Mouse (Mus musculus): Measurements from ENCODE around the gene Mgat4b. TPM values are rescaled to one million over a fixed set of nuclear protein-coding genes. Genes with fewer than 3 reads are reported as not detected.
A peak's percentile ranks its signal among the peaks of the same experiment; 100 is the strongest.

Mgat4b gene
- polyA plus RNA-seq, 1 experiment from 2014 or later: 29.7 TPM

GRCm38 (mm10) chr11:50229252-50229910 is 18.7 kb downstream of the Mgat4b start:
- H3K9ac ChIP-seq: no peak overlapping the region
- no peaks in the 10 kb centered on the region for H3K27me3 ChIP-seq (replicated peaks)
- H3K4me3 ChIP-seq (replicated peaks): no peak overlapping the region
- H3K9me3 ChIP-seq: no peaks in the 10 kb centered on the region
- 50% methylated on average over 7 of the region's 7 CpGs for WGBS
- peaks cover 40% of the 10 kb centered on the region for H3K4me1 ChIP-seq
- H3K4me2 ChIP-seq: no peak overlapping the region
- no peak overlapping the region for H3K27ac ChIP-seq
- H3K36me3 ChIP-seq: peaks cover 21% of the 10 kb centered on the region
- no peak for ATAC-seq (ENCODE audit: insufficient read depth, low FRiP score, low read depth)

DNA sequence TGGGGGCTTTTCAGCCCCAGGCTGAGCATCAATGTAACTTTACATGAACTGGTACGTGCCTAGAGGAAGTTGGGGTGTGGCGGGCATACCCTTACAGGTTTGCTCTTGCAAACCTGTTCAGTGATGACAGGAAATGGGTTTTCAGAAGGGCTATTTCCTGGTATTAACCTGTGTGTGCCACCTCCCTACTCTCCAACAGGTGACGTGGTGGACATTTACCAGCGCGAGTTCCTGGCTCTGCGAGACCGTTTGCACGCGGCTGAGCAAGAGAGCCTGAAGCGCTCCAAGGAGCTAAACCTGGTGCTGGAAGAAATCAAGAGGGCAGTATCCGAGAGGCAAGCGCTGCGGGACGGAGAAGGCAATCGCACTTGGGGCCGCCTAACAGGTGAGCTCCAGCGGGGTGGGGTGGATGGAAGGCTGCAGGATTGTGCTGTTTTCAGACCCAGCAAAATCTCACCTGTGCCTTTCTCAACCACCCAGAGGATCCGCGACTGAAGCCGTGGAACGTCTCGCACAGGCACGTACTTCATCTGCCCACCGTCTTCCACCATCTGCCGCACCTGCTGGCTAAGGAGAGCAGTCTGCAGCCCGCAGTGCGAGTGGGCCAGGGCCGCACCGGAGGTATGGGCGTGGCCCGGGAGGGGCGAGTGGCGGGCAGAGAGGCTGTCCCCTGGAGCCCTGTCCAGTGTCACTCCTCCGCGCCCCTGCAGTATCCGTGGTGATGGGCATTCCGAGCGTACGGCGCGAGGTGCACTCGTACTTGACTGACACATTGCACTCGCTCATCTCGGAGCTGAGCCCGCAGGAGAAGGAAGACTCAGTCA is 20.0 kb downstream of the Mgat4b start:
- Histone ChIP-seq H3K4me2 (peak overlapping the region; percentile 49), H3K4me1 (peaks cover 40% of the 10 kb centered on the region), H3K36me3 (peaks cover 25% of the 10 kb centered on the region), H3K9ac (no peak overlapping the region), H3K27ac (no peak overlapping the region), H3K9me3 (no peaks in the 10 kb centered on the region), H3K4me3 (replicated peaks) (peak overlapping the region; percentile 23), H3K27me3 (replicated peaks) (no peaks in the 10 kb centered on the region)
- WGBS: 40% methylated on average over 45 of the region's 45 CpGs
- ATAC-seq (ENCODE audit: insufficient read depth, low FRiP score, low read depth): no peak

DNA sequence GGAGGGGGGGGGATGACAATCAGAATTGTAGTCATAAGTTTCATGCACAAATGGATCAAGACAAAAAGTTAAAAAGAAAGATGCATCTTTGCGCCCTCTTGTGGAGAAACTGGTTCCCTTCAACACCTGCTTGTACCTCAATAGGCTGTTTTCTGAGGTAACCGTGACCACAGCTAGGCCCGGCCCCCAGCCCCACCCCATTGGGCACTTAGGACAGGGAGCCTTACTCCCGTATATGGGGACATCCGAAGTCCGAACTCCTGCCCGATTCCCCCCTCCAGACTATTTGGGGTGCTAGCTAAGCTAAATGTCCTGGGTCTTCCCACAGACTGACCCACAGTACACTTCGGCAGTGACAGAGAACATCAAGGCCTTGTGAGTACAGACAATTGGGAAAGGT is 20.7 kb downstream of the Mgat4b start:
- 0 out of 2 replicates have a peak, but pooled peaks have one; percentile 23 for ATAC-seq (ENCODE audit: insufficient read depth, low FRiP score, low read depth)
- WGBS: 22% methylated on average over 8 of the region's 8 CpGs
- H3K27ac ChIP-seq: no peak overlapping the region
- H3K27me3 ChIP-seq (replicated peaks): no peaks in the 10 kb centered on the region
- H3K36me3 ChIP-seq: peaks cover 25% of the 10 kb centered on the region
- peak overlapping the region; percentile 23; the same call in 1 of the 2 replicates for H3K4me3 ChIP-seq (replicated peaks)
- peak overlapping the region; percentile 49; the same call in 1 of the 2 replicates for H3K4me2 ChIP-seq
- peaks cover 37% of the 10 kb centered on the region for H3K4me1 ChIP-seq
- no peaks in the 10 kb centered on the region for H3K9me3 ChIP-seq
- no peak overlapping the region for H3K9ac ChIP-seq

DNA sequence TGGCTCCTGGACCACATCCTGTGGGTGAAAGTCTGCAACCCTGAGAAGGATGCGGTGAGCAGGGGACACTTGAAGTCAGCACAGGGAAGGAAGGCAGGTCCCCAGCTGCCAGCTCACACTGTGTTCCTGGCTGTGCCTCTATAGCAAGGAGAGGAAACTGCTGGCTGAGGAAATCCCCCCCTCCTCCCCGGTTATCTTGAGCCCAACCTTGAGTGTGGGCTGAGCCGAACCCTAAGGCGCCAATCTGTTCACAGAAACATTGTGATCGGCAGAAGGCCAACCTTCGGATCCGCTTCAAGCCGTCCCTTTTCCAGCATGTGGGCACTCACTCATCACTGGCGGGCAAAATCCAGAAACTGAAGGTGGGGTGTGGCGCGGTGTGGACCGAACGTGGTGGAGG is 22.3 kb downstream of the Mgat4b start:
- no peak for ATAC-seq (ENCODE audit: insufficient read depth, low FRiP score, low read depth)
- no peak overlapping the region for H3K27ac ChIP-seq
- no peak overlapping the region for H3K9ac ChIP-seq
- 95% methylated on average over 13 of the region's 13 CpGs for WGBS
- no peaks in the 10 kb centered on the region for H3K9me3 ChIP-seq
- no peak overlapping the region for H3K4me2 ChIP-seq
- peaks cover 38% of the 10 kb centered on the region for H3K4me1 ChIP-seq
- H3K27me3 ChIP-seq (replicated peaks): peaks cover 10% of the 10 kb centered on the region; the same call in 1 of the 2 replicates
- no peak overlapping the region for H3K4me3 ChIP-seq (replicated peaks)
- peaks cover 25% of the 10 kb centered on the region for H3K36me3 ChIP-seq

- no peak for ATAC-seq (ENCODE audit: insufficient read depth, low FRiP score, low read depth)
- 83% methylated on average over 11 of the region's 11 CpGs for WGBS
- Histone ChIP-seq H3K9ac (no peak overlapping the region), H3K27ac (no peak overlapping the region), H3K27me3 (replicated peaks) (peaks cover 16% of the 10 kb centered on the region; the same call in 1 of the 2 replicates), H3K4me2 (no peak overlapping the region), H3K36me3 (peaks cover 25% of the 10 kb centered on the region), H3K9me3 (no peaks in the 10 kb centered on the region), H3K4me3 (replicated peaks) (no peak overlapping the region), H3K4me1 (peaks cover 31% of the 10 kb centered on the region)
Measured at GRCm38 (mm10) chr11:50233993-50234392, 23.3 kb downstream of the Mgat4b start.

- Histone ChIP-seq H3K4me1 (peaks cover 27% of the 10 kb centered on the region), H3K4me3 (replicated peaks) (no peak overlapping the region), H3K27me3 (replicated peaks) (peaks cover 16% of the 10 kb centered on the region; the same call in 1 of the 2 replicates), H3K36me3 (peaks cover 25% of the 10 kb centered on the region), H3K4me2 (no peak overlapping the region), H3K9ac (no peak overlapping the region), H3K9me3 (no peaks in the 10 kb centered on the region), H3K27ac (no peak overlapping the region)
- ATAC-seq (ENCODE audit: insufficient read depth, low FRiP score, low read depth): no peak
- WGBS: 96% methylated on average over 23 of the region's 25 CpGs
Measured at GRCm38 (mm10) chr11:50234606-50235005, 23.9 kb downstream of the Mgat4b start.

GRCm38 (mm10) chr11:50236540-50236936 is 25.8 kb downstream of the Mgat4b start:
- Histone ChIP-seq H3K36me3 (peaks cover 25% of the 10 kb centered on the region), H3K4me3 (replicated peaks) (peak overlapping the region; percentile 52), H3K27ac (peak overlapping the region; percentile 5), H3K4me2 (peak overlapping the region; percentile 92), H3K9ac (0 out of 2 replicates have a peak overlapping the region, but pooled peaks have one; percentile 8), H3K27me3 (replicated peaks) (peaks cover 16% of the 10 kb centered on the region; the same call in 1 of the 2 replicates), H3K4me1 (peaks cover 13% of the 10 kb centered on the region), H3K9me3 (no peaks in the 10 kb centered on the region)
- WGBS: under 1% methylated on average over 26 of the region's 27 CpGs
- peak; percentile 93 for ATAC-seq (ENCODE audit: insufficient read depth, low FRiP score, low read depth)

GRCm38 (mm10) chr11:50236937-50237835 is 26.5 kb downstream of the Mgat4b start:
- peak; percentile 17 for ATAC-seq (ENCODE audit: insufficient read depth, low FRiP score, low read depth)
- peaks cover 25% of the 10 kb centered on the region for H3K36me3 ChIP-seq
- WGBS: 2% methylated on average over 66 of the region's 66 CpGs
- peaks cover 16% of the 10 kb centered on the region; the same call in 1 of the 2 replicates for H3K27me3 ChIP-seq (replicated peaks)
- peak overlapping the region; percentile 92 for H3K4me2 ChIP-seq
- 0 out of 2 replicates have a peak overlapping the region, but pooled peaks have one; percentile 8 for H3K9ac ChIP-seq
- H3K27ac ChIP-seq: no peak overlapping the region; the same call in 1 of the 2 replicates
- no peaks in the 10 kb centered on the region for H3K9me3 ChIP-seq
- peak overlapping the region; percentile 52 for H3K4me3 ChIP-seq (replicated peaks)
- H3K4me1 ChIP-seq: peaks cover 13% of the 10 kb centered on the region

DNA sequence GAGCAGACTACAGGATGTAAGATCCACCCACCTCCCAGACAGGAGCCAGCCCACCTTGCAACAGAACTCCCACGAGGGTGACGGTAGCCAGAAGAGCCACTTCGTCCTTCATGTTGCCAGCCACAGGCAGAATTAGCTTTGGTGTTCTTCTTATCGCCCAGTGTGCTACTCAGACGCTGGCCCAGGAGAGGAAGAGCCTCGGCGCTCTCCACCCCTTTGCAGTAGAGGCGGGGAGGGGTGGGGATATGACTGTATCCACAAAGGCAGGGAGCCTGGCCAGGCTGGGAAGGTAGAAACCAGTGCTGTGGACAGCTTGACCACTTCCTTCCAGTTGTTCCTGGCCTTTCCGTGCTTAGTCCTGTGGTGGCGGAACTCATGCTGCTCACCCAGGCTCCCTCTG is 27.6 kb downstream of the Mgat4b start, which contains the start of gene Ltc4s:
Gene Ltc4s (minus strand): TSS at position 293 of the 400 bp plus-strand sequence.
- H3K36me3 ChIP-seq: peaks cover 15% of the 10 kb centered on the region
- no peaks in the 10 kb centered on the region for H3K9me3 ChIP-seq
- H3K9ac ChIP-seq: no peak within 1 kb of the TSS
- H3K4me2 ChIP-seq: peak within 1 kb of the TSS; percentile 92
- WGBS: 39% methylated on average over 10 of the region's 10 CpGs
- H3K4me3 ChIP-seq (replicated peaks): peak within 1 kb of the TSS; percentile 52
- peaks cover 16% of the 10 kb centered on the region; the same call in 1 of the 2 replicates for H3K27me3 ChIP-seq (replicated peaks)
- no peak for ATAC-seq (ENCODE audit: insufficient read depth, low FRiP score, low read depth)
- H3K27ac ChIP-seq: no peak within 1 kb of the TSS
- H3K4me1 ChIP-seq: peaks cover 13% of the 10 kb centered on the region

GRCm38 (mm10) chr11:50238821-50239791 is 28.4 kb downstream of the Mgat4b start:
- H3K4me3 ChIP-seq (replicated peaks): no peak overlapping the region
- peaks cover 13% of the 10 kb centered on the region for H3K4me1 ChIP-seq
- 90% methylated on average over 9 of the region's 9 CpGs for WGBS
- H3K4me2 ChIP-seq: 0 out of 2 replicates have a peak overlapping the region, but pooled peaks have one; percentile 92
- no peak for ATAC-seq (ENCODE audit: insufficient read depth, low FRiP score, low read depth)
- peaks cover 16% of the 10 kb centered on the region; the same call in 1 of the 2 replicates for H3K27me3 ChIP-seq (replicated peaks)
- no peaks in the 10 kb centered on the region for H3K9me3 ChIP-seq
- peaks cover 7% of the 10 kb centered on the region for H3K36me3 ChIP-seq
- H3K27ac ChIP-seq: no peak overlapping the region
- H3K9ac ChIP-seq: no peak overlapping the region
